Mouse (Mus musculus) liver, embryonic 15.5 days (tissue): ENCODE results near the gene Kiss1r. TPM values are rescaled to one million over a fixed set of nuclear protein-coding genes. Genes with fewer than 3 reads are reported as not detected.
"Not testable (repeated sequence)": the region's sequence is repeated elsewhere in the genome, so short reads cannot be mapped to it uniquely, and the experiment has no call there.

Experiments used
- ATAC-seq: fragments of 200-750 bp; cut with Nextera tagmentation; 2 replicates; pipeline ENCODE4 v1.8.0; 2017; ENCODE audit warnings: moderate number of reproducible peaks, mild to moderate bottlenecking, moderate library complexity; ENCODE audit not compliant: insufficient read depth
- H3K27ac ChIP-seq: fragments of 300-500 bp; sonication (generic); replicated peaks from 2 replicates; pipeline ENCODE4 v1.5.1; 2015; ENCODE audit warnings: mild to moderate bottlenecking, inconsistent platforms
- H3K27me3 ChIP-seq: fragments of 300-500 bp; sonication (generic); 2 replicates; pipeline ENCODE4 v1.6.1; 2015; ENCODE audit warnings: mild to moderate bottlenecking, inconsistent platforms
- H3K36me3 ChIP-seq: fragments of 300-500 bp; sonication (generic); replicated peaks from 2 replicates; pipeline ENCODE4 v1.6.1; 2015; ENCODE audit warnings: moderate library complexity, mild to moderate bottlenecking, inconsistent platforms
- H3K4me1 ChIP-seq: fragments of 300-500 bp; sonication (generic); replicated peaks from 2 replicates; pipeline ENCODE4 v1.6.1; 2015; ENCODE audit warnings: inconsistent platforms
- H3K4me2 ChIP-seq: fragments of 300-500 bp; sonication (generic); 2 replicates; pipeline ENCODE4 v1.6.1; 2015; ENCODE audit warnings: moderate library complexity, mild to moderate bottlenecking, inconsistent platforms
- H3K4me3 ChIP-seq: fragments of 300-500 bp; sonication (generic); replicated peaks from 2 replicates; pipeline ENCODE4 v1.5.1; 2015; ENCODE audit warnings: mild to moderate bottlenecking, inconsistent platforms
- H3K9ac ChIP-seq: fragments of 300-500 bp; sonication (generic); 2 replicates; pipeline ENCODE4 v1.6.1; 2015; ENCODE audit warnings: moderate library complexity, mild to moderate bottlenecking, inconsistent platforms
- H3K9me3 ChIP-seq: fragments of 300-500 bp; sonication (generic); replicated peaks from 2 replicates; pipeline ENCODE4 v1.6.1; 2016; ENCODE audit warnings: inconsistent platforms
- WGBS: fragments of 180-500 bp; shearing (Covaris S2); methylation state at CpG from one replicate; pipeline ENCODE4 v1.1.7; 2015; ENCODE audit warnings: mixed read lengths; ENCODE audit not compliant: insufficient replicate concordance; 5-methylcytosine and 5-hydroxymethylcytosine counted together
- polyA plus RNA-seq: library from polyadenylated mRNA; unstranded; fragments of >200 nt; fragmentation: Nextera tagmentation; extraction: Ambion mirVana; gene quantifications from 2 replicates; pipeline ENCODE4 v1.2.1, GENCODE M21; 2015

Gene Kiss1r
- polyA plus RNA-seq, 1 experiment from 2014 or later = 0.32 TPM

GRCm38 (mm10) chr10:79945507-79946234 lies 28.9 kb downstream of the Kiss1r start:
- Histone ChIP-seq H3K4me3 (no peak overlapping the region), H3K4me1 (peaks cover 89% of the 10 kb centered on the region)

GRCm38 (mm10) chr10:79946752-79947322 lies 30.1 kb downstream of the Kiss1r start:
- peak overlapping the region; percentile 61 for H3K27ac ChIP-seq
- H3K27me3 ChIP-seq = no peaks in the 10 kb centered on the region
- ATAC-seq = peak; percentile 61
- no peaks in the 10 kb centered on the region for H3K9me3 ChIP-seq
- H3K9ac ChIP-seq = peak overlapping the region; percentile 45
- H3K4me3 ChIP-seq = peak overlapping the region; percentile 24
- peaks cover 38% of the 10 kb centered on the region for H3K36me3 ChIP-seq
- WGBS = 4% methylated on average over 7 of the region's 7 CpGs
- peaks cover 79% of the 10 kb centered on the region for H3K4me1 ChIP-seq
- peak overlapping the region; percentile 58 for H3K4me2 ChIP-seq

More at GRCm38 (mm10) chr10:79945507-79946234, 28.9 kb downstream of the Kiss1r start:
- Histone ChIP-seq H3K27me3 (no peaks in the 10 kb centered on the region), H3K4me2 (peak overlapping the region; percentile 58), H3K9me3 (no peaks in the 10 kb centered on the region), H3K27ac (peak overlapping the region; percentile 61), H3K36me3 (peaks cover 29% of the 10 kb centered on the region), H3K9ac (no peak overlapping the region)
- 46% methylated on average over 16 of the region's 16 CpGs for WGBS
- no peak for ATAC-seq

GRCm38 (mm10) chr10:79947502-79947901 lies 30.7 kb downstream of the Kiss1r start:
- H3K4me3 ChIP-seq = 0 out of 2 replicates have a peak overlapping the region, but pooled peaks have one; percentile 24
- peaks cover 36% of the 10 kb centered on the region for H3K36me3 ChIP-seq
- H3K4me2 ChIP-seq = peak overlapping the region; percentile 58; the same call in 1 of the 2 replicates
- no peaks in the 10 kb centered on the region for H3K27me3 ChIP-seq
- ATAC-seq = no peak
- 60% methylated on average over 6 of the region's 6 CpGs for WGBS
- H3K9me3 ChIP-seq = no peaks in the 10 kb centered on the region
- 0 out of 2 replicates have a peak overlapping the region, but pooled peaks have one; percentile 61 for H3K27ac ChIP-seq
- no peak overlapping the region for H3K9ac ChIP-seq
- peaks cover 72% of the 10 kb centered on the region for H3K4me1 ChIP-seq

GRCm38 (mm10) chr10:79949873-79950272 lies 33.1 kb downstream of the Kiss1r start:
- Histone ChIP-seq H3K9me3 (no peaks in the 10 kb centered on the region), H3K4me3 (no peak overlapping the region), H3K9ac (no peak overlapping the region), H3K4me1 (peaks cover 52% of the 10 kb centered on the region), H3K27me3 (no peaks in the 10 kb centered on the region), H3K4me2 (no peak overlapping the region), H3K27ac (no peak overlapping the region), H3K36me3 (peaks cover 49% of the 10 kb centered on the region)
- 82% methylated on average over 4 of the region's 4 CpGs for WGBS
- ATAC-seq = no peak

GRCm38 (mm10) chr10:79950661-79951060 lies 33.9 kb downstream of the Kiss1r start:
- H3K9ac ChIP-seq = no peak overlapping the region
- H3K27me3 ChIP-seq = no peaks in the 10 kb centered on the region
- H3K36me3 ChIP-seq = peaks cover 49% of the 10 kb centered on the region
- ATAC-seq = no peak
- WGBS = 79% methylated on average over 18 of the region's 18 CpGs
- H3K27ac ChIP-seq = no peak overlapping the region
- H3K4me3 ChIP-seq = no peak overlapping the region
- no peaks in the 10 kb centered on the region for H3K9me3 ChIP-seq
- H3K4me2 ChIP-seq = no peak overlapping the region
- H3K4me1 ChIP-seq = peaks cover 45% of the 10 kb centered on the region

GRCm38 (mm10) chr10:79953946-79954345 lies 37.2 kb downstream of the Kiss1r start:
- Histone ChIP-seq H3K27ac (no peak overlapping the region), H3K27me3 (no peaks in the 10 kb centered on the region), H3K9me3 (no peaks in the 10 kb centered on the region), H3K4me3 (no peak overlapping the region), H3K4me1 (peaks cover 33% of the 10 kb centered on the region), H3K4me2 (no peak overlapping the region), H3K36me3 (peaks cover 41% of the 10 kb centered on the region), H3K9ac (no peak overlapping the region)
- ATAC-seq = no peak
- WGBS = 71% methylated on average over 6 of the region's 6 CpGs

- Histone ChIP-seq H3K27me3 (no peaks in the 10 kb centered on the region), H3K9ac (no peak overlapping the region), H3K9me3 (no peaks in the 10 kb centered on the region), H3K27ac (no peak overlapping the region), H3K4me3 (no peak overlapping the region), H3K36me3 (peaks cover 24% of the 10 kb centered on the region), H3K4me1 (peaks cover 32% of the 10 kb centered on the region), H3K4me2 (no peak overlapping the region)
- ATAC-seq = no peak
- 69% methylated on average over 9 of the region's 9 CpGs for WGBS
Observed at GRCm38 (mm10) chr10:79955691-79956090, 38.9 kb downstream of the Kiss1r start.

- H3K27ac ChIP-seq = no peak overlapping the region
- H3K4me2 ChIP-seq = no peak overlapping the region
- no peaks in the 10 kb centered on the region for H3K27me3 ChIP-seq
- no peak overlapping the region for H3K9ac ChIP-seq
- peaks cover 19% of the 10 kb centered on the region for H3K36me3 ChIP-seq
- WGBS = 37% methylated on average over 4 of the region's 4 CpGs
- H3K4me1 ChIP-seq = peaks cover 42% of the 10 kb centered on the region
- no peaks in the 10 kb centered on the region for H3K9me3 ChIP-seq
- no peak overlapping the region for H3K4me3 ChIP-seq
- no peak for ATAC-seq
Observed at GRCm38 (mm10) chr10:79956643-79957154, 39.9 kb downstream of the Kiss1r start.

GRCm38 (mm10) chr10:79958140-79958816 lies 41.5 kb downstream of the Kiss1r start:
- no peak for ATAC-seq

GRCm38 (mm10) chr10:79959412-79959811 lies 42.6 kb downstream of the Kiss1r start:
- not testable (repeated sequence) for H3K27me3 ChIP-seq, ATAC-seq, H3K9ac ChIP-seq, H3K9me3 ChIP-seq
- peaks cover 39% of the 10 kb centered on the region for H3K4me1 ChIP-seq
- peak overlapping the region; percentile 92 for H3K4me2 ChIP-seq
- peak overlapping the region; percentile 85 for H3K4me3 ChIP-seq
- 35% methylated on average over 8 of the region's 10 CpGs for WGBS
- 0 out of 2 replicates have a peak overlapping the region, but pooled peaks have one; percentile 55 for H3K27ac ChIP-seq
- H3K36me3 ChIP-seq = peaks cover 30% of the 10 kb centered on the region

More at GRCm38 (mm10) chr10:79958140-79958816, 41.5 kb downstream of the Kiss1r start:
- H3K4me1 ChIP-seq = peaks cover 43% of the 10 kb centered on the region
- no peak overlapping the region for H3K4me3 ChIP-seq
- H3K27me3 ChIP-seq = no peaks in the 10 kb centered on the region
- peak overlapping the region; percentile 42 for H3K4me2 ChIP-seq
- H3K9ac ChIP-seq = no peak overlapping the region
- peaks cover 25% of the 10 kb centered on the region for H3K36me3 ChIP-seq
- no peaks in the 10 kb centered on the region for H3K9me3 ChIP-seq
- H3K27ac ChIP-seq = no peak overlapping the region
- WGBS = 17% methylated on average over 21 of the region's 21 CpGs
